Mouse (Mus musculus) gastrocnemius, postnatal 10 days (tissue): Measurements from ENCODE around the gene Lgmn. TPM values are rescaled to one million over a fixed set of nuclear protein-coding genes. Genes with fewer than 3 reads are reported as not detected.

Experiments used
- DNase-seq: peaks from one replicate; pipeline ENCODE4 v3.0.0; 2021; ENCODE audit warnings: mixed read lengths
- total RNA-seq, 2 experiments: library from RNA; stranded (reverse); gene quantifications; 2 replicates each; pipeline ENCODE4 v1.2.3; 2021

Lgmn gene
- total RNA-seq, 2 experiments from 2014 or later = 90.0 to 100 TPM

GRCm38 (mm10) chr12:102346507-102346906 lies 93.1 kb downstream of the Lgmn start:
- DNase-seq = peak; percentile 37

- DNase-seq = no peak
Observed at GRCm38 (mm10) chr12:102345031-102345815, 94.4 kb downstream of the Lgmn start.

Other genes with a start within 250 kb of the Lgmn start
- 10 to 100 TPM; 13.2 to 21.0 TPM for gene Rin3, start 156.8 kb downstream of the Lgmn start, total RNA-seq
- gene Golga5, start 29.3 kb upstream of the Lgmn start, total RNA-seq = 10 to 100 TPM; 22.0 to 25.3 TPM
- under 1 TPM; 0.21 to 0.36 TPM for gene Chga, start 115.2 kb upstream of the Lgmn start, total RNA-seq